Mouse (Mus musculus): ENCODE data around the gene Dnaaf2. TPM values are rescaled to one million over a fixed set of nuclear protein-coding genes. Genes with fewer than 3 reads are reported as not detected.

Gene Dnaaf2
- polyA plus RNA-seq, 1 experiment from 2014 or later = 11.5 TPM

- Histone ChIP-seq H3K9me3 (replicated peaks; ENCODE audit: control insufficient read depth, low read length) (no peaks in the 10 kb centered on the region), H3K36me3 (replicated peaks; ENCODE audit: control insufficient read depth, insufficient read depth, low read depth, low read length) (no peaks in the 10 kb centered on the region), H3K9ac (replicated peaks; ENCODE audit: low read length) (peak within 1 kb of the TSS; percentile 91), H3K4me3 (ENCODE audit: low read depth, low read length) (peak within 1 kb of the TSS; percentile 89), H3K4me2 (ENCODE audit: low read depth, low read length) (peak within 1 kb of the TSS; percentile 91), H3K27me3 (ENCODE audit: control insufficient read depth, insufficient read depth, low read length) (no peaks in the 10 kb centered on the region), H3K27ac (replicated peaks; ENCODE audit: low read depth, low read length) (peak within 1 kb of the TSS; percentile 73), H3K4me1 (ENCODE audit: control insufficient read depth, insufficient read depth, low read length) (no peaks in the 10 kb centered on the region)
- DNase-seq (ENCODE audit: low spot score) (peak; percentile 99), ATAC-seq (replicated peaks; ENCODE audit: insufficient number of reproducible peaks, low FRiP score, low TSS enrichment, low read depth) (peak; percentile 98)
- WGBS = 0% methylated on average over 80 of the region's 84 CpGs
Observed at GRCm38 (mm10) chr12:69183583-69184308, 14.5 kb downstream of the Dnaaf2 start, which contains the start of the genes Rpl36al and Mgat2. Rpl36al (minus strand) TSS chr12:69184083. Mgat2 (plus strand) TSS chr12:69184157.

- no peak for ATAC-seq (replicated peaks; ENCODE audit: insufficient number of reproducible peaks, low FRiP score, low TSS enrichment, low read depth)
- Histone ChIP-seq H3K36me3 (replicated peaks; ENCODE audit: control insufficient read depth, insufficient read depth, low read depth, low read length) (no peaks in the 10 kb centered on the region), H3K27ac (replicated peaks; ENCODE audit: low read depth, low read length) (no peak overlapping the region), H3K4me1 (ENCODE audit: control insufficient read depth, insufficient read depth, low read length) (no peaks in the 10 kb centered on the region), H3K27me3 (ENCODE audit: control insufficient read depth, insufficient read depth, low read length) (no peaks in the 10 kb centered on the region), H3K9me3 (replicated peaks; ENCODE audit: control insufficient read depth, low read length) (no peaks in the 10 kb centered on the region), H3K4me2 (ENCODE audit: low read depth, low read length) (no peak overlapping the region), H3K9ac (replicated peaks; ENCODE audit: low read length) (no peak overlapping the region), H3K4me3 (ENCODE audit: low read depth, low read length) (no peak overlapping the region)
- WGBS = 82% methylated on average over 4 of the region's 4 CpGs
- DNase-seq (ENCODE audit: low spot score) = no peak
Observed at GRCm38 (mm10) chr12:69181800-69182199, 16.4 kb downstream of the Dnaaf2 start.

GRCm38 (mm10) chr12:69179371-69179770, 18.9 kb downstream of the Dnaaf2 start:
- Histone ChIP-seq H3K9ac (replicated peaks; ENCODE audit: low read length) (no peak overlapping the region), H3K4me1 (ENCODE audit: control insufficient read depth, insufficient read depth, low read length) (no peaks in the 10 kb centered on the region), H3K27me3 (ENCODE audit: control insufficient read depth, insufficient read depth, low read length) (no peaks in the 10 kb centered on the region), H3K4me2 (ENCODE audit: low read depth, low read length) (no peak overlapping the region), H3K36me3 (replicated peaks; ENCODE audit: control insufficient read depth, insufficient read depth, low read depth, low read length) (no peaks in the 10 kb centered on the region), H3K9me3 (replicated peaks; ENCODE audit: control insufficient read depth, low read length) (no peaks in the 10 kb centered on the region), H3K4me3 (ENCODE audit: low read depth, low read length) (no peak overlapping the region), H3K27ac (replicated peaks; ENCODE audit: low read depth, low read length) (no peak overlapping the region)
- DNase-seq (ENCODE audit: low spot score) (no peak), ATAC-seq (replicated peaks; ENCODE audit: insufficient number of reproducible peaks, low FRiP score, low TSS enrichment, low read depth) (no peak)
- WGBS = 68% methylated on average over 12 of the region's 12 CpGs

- ATAC-seq (replicated peaks; ENCODE audit: insufficient number of reproducible peaks, low FRiP score, low TSS enrichment, low read depth) (no peak), DNase-seq (ENCODE audit: low spot score) (no peak)
- Histone ChIP-seq H3K9me3 (replicated peaks; ENCODE audit: control insufficient read depth, low read length) (no peaks in the 10 kb centered on the region), H3K9ac (replicated peaks; ENCODE audit: low read length) (no peak overlapping the region), H3K36me3 (replicated peaks; ENCODE audit: control insufficient read depth, insufficient read depth, low read depth, low read length) (no peaks in the 10 kb centered on the region), H3K4me1 (ENCODE audit: control insufficient read depth, insufficient read depth, low read length) (no peaks in the 10 kb centered on the region), H3K4me2 (ENCODE audit: low read depth, low read length) (no peak overlapping the region), H3K27me3 (ENCODE audit: control insufficient read depth, insufficient read depth, low read length) (no peaks in the 10 kb centered on the region), H3K27ac (replicated peaks; ENCODE audit: low read depth, low read length) (no peak overlapping the region), H3K4me3 (ENCODE audit: low read depth, low read length) (no peak overlapping the region)
- 83% methylated on average over 3 of the region's 3 CpGs for WGBS
Observed at GRCm38 (mm10) chr12:69177526-69177925, 20.7 kb downstream of the Dnaaf2 start.

- no peak for DNase-seq (ENCODE audit: low spot score)
- Histone ChIP-seq H3K9me3 (replicated peaks; ENCODE audit: control insufficient read depth, low read length) (no peaks in the 10 kb centered on the region), H3K27me3 (ENCODE audit: control insufficient read depth, insufficient read depth, low read length) (no peaks in the 10 kb centered on the region), H3K9ac (replicated peaks; ENCODE audit: low read length) (no peak overlapping the region), H3K4me2 (ENCODE audit: low read depth, low read length) (no peak overlapping the region), H3K27ac (replicated peaks; ENCODE audit: low read depth, low read length) (no peak overlapping the region), H3K4me3 (ENCODE audit: low read depth, low read length) (no peak overlapping the region), H3K4me1 (ENCODE audit: control insufficient read depth, insufficient read depth, low read length) (no peaks in the 10 kb centered on the region), H3K36me3 (replicated peaks; ENCODE audit: control insufficient read depth, insufficient read depth, low read depth, low read length) (no peaks in the 10 kb centered on the region)
- 93% methylated on average over 3 of the region's 3 CpGs for WGBS
- ATAC-seq (replicated peaks; ENCODE audit: insufficient number of reproducible peaks, low FRiP score, low TSS enrichment, low read depth) = no peak; the same call in 1 of the 2 replicates
Observed at GRCm38 (mm10) chr12:69175975-69176374, 22.3 kb downstream of the Dnaaf2 start.

- H3K36me3 ChIP-seq (replicated peaks; ENCODE audit: control insufficient read depth, insufficient read depth, low read depth, low read length) = no peaks in the 10 kb centered on the region
- no peaks in the 10 kb centered on the region for H3K9me3 ChIP-seq (replicated peaks; ENCODE audit: control insufficient read depth, low read length)
- no peak overlapping the region for H3K27ac ChIP-seq (replicated peaks; ENCODE audit: low read depth, low read length)
- no peak overlapping the region for H3K4me3 ChIP-seq (ENCODE audit: low read depth, low read length)
- no peak overlapping the region for H3K9ac ChIP-seq (replicated peaks; ENCODE audit: low read length)
- ATAC-seq (replicated peaks; ENCODE audit: insufficient number of reproducible peaks, low FRiP score, low TSS enrichment, low read depth) (no peak), DNase-seq (ENCODE audit: low spot score) (no peak)
- H3K27me3 ChIP-seq (ENCODE audit: control insufficient read depth, insufficient read depth, low read length) = no peaks in the 10 kb centered on the region
- no peak overlapping the region for H3K4me2 ChIP-seq (ENCODE audit: low read depth, low read length)
- WGBS = 91% methylated on average over 2 of the region's 2 CpGs
- H3K4me1 ChIP-seq (ENCODE audit: control insufficient read depth, insufficient read depth, low read length) = no peaks in the 10 kb centered on the region
Observed at GRCm38 (mm10) chr12:69171307-69171706, 26.9 kb downstream of the Dnaaf2 start.

GRCm38 (mm10) chr12:69168461-69169106, 29.6 kb downstream of the Dnaaf2 start, which contains the start of gene Lrr1:
Lrr1 (plus strand) TSS chr12:69168814.
- Histone ChIP-seq H3K4me1 (ENCODE audit: control insufficient read depth, insufficient read depth, low read length) (no peaks in the 10 kb centered on the region), H3K4me2 (ENCODE audit: low read depth, low read length) (peak within 1 kb of the TSS; percentile 79), H3K27ac (replicated peaks; ENCODE audit: low read depth, low read length) (peak within 1 kb of the TSS; percentile 36), H3K9me3 (replicated peaks; ENCODE audit: control insufficient read depth, low read length) (no peaks in the 10 kb centered on the region), H3K4me3 (ENCODE audit: low read depth, low read length) (peak within 1 kb of the TSS; percentile 79), H3K9ac (replicated peaks; ENCODE audit: low read length) (peak within 1 kb of the TSS; percentile 71), H3K36me3 (replicated peaks; ENCODE audit: control insufficient read depth, insufficient read depth, low read depth, low read length) (no peaks in the 10 kb centered on the region), H3K27me3 (ENCODE audit: control insufficient read depth, insufficient read depth, low read length) (no peaks in the 10 kb centered on the region)
- WGBS = under 1% methylated on average over 40 of the region's 40 CpGs
- ATAC-seq (replicated peaks; ENCODE audit: insufficient number of reproducible peaks, low FRiP score, low TSS enrichment, low read depth) = peak; percentile 93
- DNase-seq (ENCODE audit: low spot score) = peak; percentile 83

Measured in embryonic facial prominence, embryonic 11.5 days (tissue).